Mouse (Mus musculus) right cerebral cortex, adult 18-20 months (tissue): ENCODE data around the gene Sgsm2.

ENCODE experiments used
- DNase-seq: peaks from one replicate; pipeline ENCODE4 v3.0.0; 2022; ENCODE audit warnings: mixed read lengths

The Sgsm2 gene

GRCm38 (mm10) chr11:74896901-74897677, at the start of gene Sgsm2:
Sgsm2 (minus strand) TSS chr11:74897060.
- peak; percentile 73 for DNase-seq

GRCm38 (mm10) chr11:74946348-74946747, 49.5 kb upstream of the Sgsm2 start:
- DNase-seq: no peak

DNA sequence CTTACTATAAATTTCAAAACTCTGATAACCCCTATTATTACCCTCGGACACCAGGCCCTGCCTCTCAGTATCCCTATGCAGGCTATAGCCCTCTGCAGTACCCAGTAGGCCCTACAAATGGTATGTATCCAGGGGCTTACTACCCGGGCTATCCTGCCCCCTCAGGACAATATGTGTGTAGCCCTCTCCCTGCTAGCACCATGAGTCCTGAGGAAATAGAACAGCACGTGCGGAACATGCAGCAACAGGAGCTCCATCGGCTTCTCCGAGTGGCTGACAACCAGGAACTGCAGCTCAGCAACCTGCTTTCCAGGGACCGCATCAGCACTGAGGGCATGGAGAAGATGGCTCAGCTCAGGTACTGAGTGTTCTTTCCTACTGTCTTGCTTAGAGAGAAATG, 33.5 kb upstream of the Sgsm2 start:
- DNase-seq: no peak

- no peak for DNase-seq
These were observed 32.3 kb upstream of the Sgsm2 start for GRCm38 (mm10) chr11:74929111-74929510.

GRCm38 (mm10) chr11:74927236-74927725, 30.4 kb upstream of the Sgsm2 start:
- DNase-seq: no peak

- DNase-seq: no peak
These were observed 29.6 kb upstream of the Sgsm2 start for GRCm38 (mm10) chr11:74926388-74927005.

DNA sequence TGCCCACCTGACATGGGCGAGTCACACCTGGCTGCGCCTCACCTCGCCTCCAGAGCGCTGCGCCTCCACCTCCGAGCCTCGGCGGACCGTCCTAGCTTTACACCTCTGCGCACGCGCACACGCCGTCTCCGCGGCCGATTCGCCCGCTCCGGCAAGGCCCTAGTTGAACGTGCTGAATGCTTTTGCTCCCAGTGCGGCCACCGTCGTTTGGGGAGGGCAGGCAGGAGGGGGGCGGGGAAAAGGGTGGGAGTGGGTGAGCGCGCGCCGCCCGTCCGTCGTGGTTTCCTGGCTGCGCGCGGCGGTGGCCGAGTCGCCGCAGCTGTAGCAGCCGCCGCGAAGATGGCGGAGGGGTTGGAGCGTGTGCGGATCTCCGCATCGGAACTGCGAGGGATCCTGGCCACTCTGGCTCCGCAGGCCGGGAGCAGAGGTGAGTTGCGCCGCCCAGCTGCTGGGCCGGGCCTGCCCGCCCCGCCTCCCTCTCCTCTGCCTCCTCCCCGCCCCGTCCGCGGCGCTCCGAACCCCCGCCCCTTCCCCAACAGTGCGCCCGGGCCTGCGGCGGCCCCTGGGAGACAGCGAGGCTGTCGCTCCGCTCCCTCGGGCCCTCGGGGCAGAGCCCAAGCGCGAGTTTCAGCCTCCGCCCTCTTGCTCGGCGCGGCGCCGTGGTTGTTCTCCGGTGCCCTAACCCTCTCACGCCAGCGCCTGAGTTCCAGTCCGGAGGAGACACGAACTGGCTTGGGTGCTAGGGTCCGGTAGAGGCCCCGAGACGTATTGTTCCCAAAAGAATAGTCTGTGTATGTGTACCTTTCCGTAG, 28.9 kb upstream of the Sgsm2 start, which contains the start of the genes Smg6 and Srr:
Gene Smg6, plus strand, starts transcription at position 247 of the 811 bp plus-strand sequence.
Gene Srr, minus strand, starts transcription at position 372 of the 811 bp plus-strand sequence.
- peak; percentile 94 for DNase-seq

DNA sequence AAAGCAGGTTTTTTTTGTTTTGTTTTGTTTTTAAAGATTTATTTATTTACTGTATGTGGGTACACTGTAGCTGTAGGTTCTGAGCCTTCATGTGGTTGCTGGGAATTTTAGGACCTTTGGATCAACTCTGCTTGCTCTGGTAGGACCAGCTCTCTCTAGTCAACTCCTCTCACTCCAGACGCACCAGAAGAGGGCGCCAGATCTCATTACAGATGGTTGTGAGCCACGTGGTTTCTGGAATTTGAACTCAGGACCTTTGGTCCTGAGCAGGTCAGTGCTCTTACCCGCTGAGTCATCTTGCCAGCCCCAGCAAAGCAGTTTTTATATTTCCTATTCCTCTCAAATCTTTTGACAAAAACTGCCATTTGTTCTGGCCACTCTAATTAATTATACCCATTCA, 27.3 kb upstream of the Sgsm2 start:
- DNase-seq: no peak

GRCm38 (mm10) chr11:74919249-74919648, 22.4 kb upstream of the Sgsm2 start:
- peak; percentile 49 for DNase-seq

- DNase-seq: no peak
These were observed 15.6 kb upstream of the Sgsm2 start for GRCm38 (mm10) chr11:74912492-74912891.

DNA sequence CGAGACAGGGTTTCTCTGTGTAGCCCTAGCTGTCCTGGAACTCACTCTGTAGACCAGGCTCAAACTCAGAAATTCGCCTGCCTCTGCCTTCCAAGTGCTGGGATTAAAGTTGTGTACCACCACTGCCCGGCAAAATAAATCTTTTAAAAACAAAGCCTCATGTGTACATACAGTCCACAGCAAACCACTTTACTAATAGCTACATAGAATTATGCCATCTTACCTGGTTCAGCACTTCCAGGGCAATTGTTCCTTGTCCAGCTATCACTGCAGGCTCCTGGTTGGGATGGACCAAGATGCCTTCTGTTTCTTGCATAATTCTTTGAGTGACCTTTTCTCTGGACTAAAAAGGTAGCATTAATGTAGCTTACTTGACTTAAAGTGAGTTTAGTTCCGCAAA, 13.1 kb upstream of the Sgsm2 start:
- no peak for DNase-seq

- peak; percentile 14 for DNase-seq
These were observed 11.9 kb upstream of the Sgsm2 start for GRCm38 (mm10) chr11:74908618-74909399.

GRCm38 (mm10) chr11:74907850-74908249, 11.0 kb upstream of the Sgsm2 start:
- no peak for DNase-seq

DNA sequence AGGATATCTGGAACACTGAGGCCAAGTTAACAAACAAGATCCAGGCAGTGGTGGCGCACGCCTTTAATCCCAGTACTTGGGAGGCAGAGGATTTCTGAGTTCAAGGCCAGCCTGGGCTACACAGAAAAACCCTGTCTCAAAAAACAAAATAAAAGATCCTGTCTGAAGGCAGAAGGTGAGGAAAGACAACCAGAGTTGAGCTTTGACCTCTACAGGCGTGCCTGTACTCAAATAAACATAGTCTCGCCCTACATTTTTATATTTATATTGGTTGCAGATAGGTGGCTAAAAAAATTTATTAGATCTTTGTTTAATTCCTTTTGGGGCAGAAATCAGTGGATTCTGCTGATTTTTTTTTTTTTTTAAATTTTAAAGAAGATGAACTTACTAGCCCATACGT, 5.6 kb upstream of the Sgsm2 start:
- DNase-seq: no peak

- no peak for DNase-seq
These were observed 4.7 kb upstream of the Sgsm2 start for GRCm38 (mm10) chr11:74901555-74901954.

GRCm38 (mm10) chr11:74898517-74898827, 1.6 kb upstream of the Sgsm2 start:
- DNase-seq: no peak

GRCm38 (mm10) chr11:74897678-74898516, 1.0 kb upstream of the Sgsm2 start, which contains the start of gene Tsr1:
Tsr1 (plus strand) TSS chr11:74898071.
- DNase-seq: peak; percentile 89

- peak; percentile 64 for DNase-seq
These were observed 620 bp downstream of the Sgsm2 start for GRCm38 (mm10) chr11:74895980-74896900.

- DNase-seq: no peak
These were observed 2.2 kb downstream of the Sgsm2 start for GRCm38 (mm10) chr11:74894619-74895018.

DNA sequence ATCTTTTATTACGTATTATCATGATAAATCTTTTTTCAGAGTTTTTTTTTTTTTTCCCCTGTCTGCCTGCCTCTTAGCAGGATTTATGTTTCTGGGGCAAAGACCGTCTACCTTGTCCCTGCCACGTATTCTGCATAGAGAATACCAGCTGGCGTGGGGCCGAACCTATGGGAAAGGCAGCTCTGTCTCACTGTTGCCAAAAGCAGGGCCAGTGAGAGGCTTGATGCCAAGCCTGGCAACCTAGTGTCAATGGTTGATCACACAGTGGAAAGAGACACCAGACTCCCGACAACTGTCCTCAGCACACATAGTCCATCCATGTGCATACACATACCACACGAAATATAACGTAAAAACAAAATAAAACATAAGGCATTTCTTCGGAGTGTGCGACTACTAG, 13.8 kb downstream of the Sgsm2 start:
- no peak for DNase-seq
